Comparison of ENCODE assay signal across 19 mouse cellular contexts in the genomic region with DNA sequence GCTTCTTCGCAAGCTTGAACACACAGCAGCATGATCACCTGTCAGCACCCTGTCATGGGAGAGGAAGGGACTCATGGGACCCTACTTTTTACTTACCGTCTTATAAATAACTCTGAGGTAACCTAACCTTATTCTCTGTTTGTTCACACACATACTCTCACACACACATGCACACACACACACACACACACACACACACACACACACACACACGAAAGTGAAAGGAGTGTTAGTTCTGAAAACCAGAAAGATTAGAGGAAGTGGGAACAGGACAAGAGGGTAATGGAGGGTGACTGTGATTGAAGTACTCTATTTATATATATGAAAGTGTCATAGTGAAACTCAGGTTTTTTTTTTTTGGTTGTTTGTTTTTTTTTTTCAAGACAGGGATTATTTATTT. TPM values are rescaled to one million over a fixed set of nuclear protein-coding genes. Genes with fewer than 3 reads are reported as not detected.
DNase-seq lines count a peak whose midpoint lies in the region; ATAC-seq and TF ChIP-seq lines count a peak whose summit lies in the region.
"Had no signal": no experiment of that assay in that cellular context is flagged by ENCODE, and none has a peak within 500 bp of the region (broad histone marks: within the 10 kb centered on the region; RNA-seq: fewer than 3 reads in every experiment).

No protein-coding gene starts in this region.

- ATAC-seq in lung, postnatal 0 days = no peak
- ATAC-seq in CD4-positive, CD25-positive, alpha-beta regulatory T cell, adult 4 months = peak; percentile 79
- no peak for ATAC-seq in kidney, embryonic 15.5 days (replicated peaks; ENCODE audit: low FRiP score)
- ATAC-seq: forebrain, embryonic 14.5 days; intestine, embryonic 16.5 days; midbrain, embryonic 13.5 days had no signal

- no peaks in the 10 kb centered on the region for H3K36me3 ChIP-seq in lung, postnatal 0 days (ENCODE audit: insufficient read depth, low read length)
- no peaks in the 10 kb centered on the region for H3K36me3 ChIP-seq in kidney, embryonic 15.5 days
- H3K36me3 ChIP-seq: heart, embryonic 15.5 days; midbrain, embryonic 13.5 days; stomach, embryonic 15.5 days had no signal

- WGBS in lung, postnatal 0 days = 81% methylated on average over 3 of the region's 3 CpGs
- 22% methylated on average over 3 of the region's 3 CpGs for WGBS in bone marrow, adult 2 months
- WGBS in kidney, embryonic 15.5 days = 83% methylated on average over 3 of the region's 3 CpGs

- no peak overlapping the region for H3K9ac ChIP-seq in lung, postnatal 0 days (replicated peaks; ENCODE audit: low read depth)
- H3K9ac ChIP-seq in kidney, embryonic 15.5 days = no peak overlapping the region
- H3K9ac ChIP-seq: heart, embryonic 15.5 days; midbrain, embryonic 13.5 days; stomach, embryonic 15.5 days had no signal

- TF ChIP-seq EP300 in lung, postnatal 0 days (IDR thresholded peaks at IDR 0.05) = no peak

- no peaks in the 10 kb centered on the region for H3K27me3 ChIP-seq in lung, postnatal 0 days (replicated peaks; ENCODE audit: insufficient read depth, low read length)
- no peaks in the 10 kb centered on the region for H3K27me3 ChIP-seq in kidney, embryonic 15.5 days
- H3K27me3 ChIP-seq: heart, embryonic 15.5 days; midbrain, embryonic 13.5 days; stomach, embryonic 15.5 days had no signal

- H3K9me3 ChIP-seq in lung, postnatal 0 days (ENCODE audit: low read length) = no peaks in the 10 kb centered on the region
- H3K9me3 ChIP-seq in kidney, embryonic 15.5 days (replicated peaks) = no peaks in the 10 kb centered on the region
- H3K9me3 ChIP-seq: heart, embryonic 15.5 days; midbrain, embryonic 13.5 days; stomach, embryonic 15.5 days had no signal

- no peak overlapping the region for H3K27ac ChIP-seq in lung, postnatal 0 days (ENCODE audit: low read length)
- H3K27ac ChIP-seq in bone marrow, adult 2 months (ENCODE audit: control insufficient read depth, insufficient read depth, low read depth, low read length, poor library complexity) = peak overlapping the region; percentile 75; the same call in 1 of the 2 replicates
- no peak overlapping the region for H3K27ac ChIP-seq in kidney, embryonic 15.5 days
- H3K27ac ChIP-seq: heart, embryonic 15.5 days; midbrain, embryonic 13.5 days; stomach, embryonic 15.5 days had no signal

- no peak for TF ChIP-seq CTCF in lung, postnatal 0 days (IDR thresholded peaks at IDR 0.05)
- no peak for TF ChIP-seq CTCF in bone marrow, adult 2 months (IDR thresholded peaks at IDR 0.05; ENCODE audit: control insufficient read depth, insufficient read depth, low read length)

- no peak overlapping the region for H3K4me3 ChIP-seq in lung, postnatal 0 days (ENCODE audit: low read depth, low read length)
- no peak overlapping the region for H3K4me3 ChIP-seq in bone marrow, adult 2 months (replicated peaks; ENCODE audit: control insufficient read depth, low read depth, low read length)
- no peak overlapping the region for H3K4me3 ChIP-seq in kidney, embryonic 15.5 days (replicated peaks)
- H3K4me3 ChIP-seq: heart, embryonic 15.5 days; midbrain, embryonic 13.5 days; stomach, embryonic 15.5 days had no signal

- H3K4me2 ChIP-seq in lung, postnatal 0 days (replicated peaks; ENCODE audit: low read depth, low read length) = no peak overlapping the region
- H3K4me2 ChIP-seq in kidney, embryonic 15.5 days = no peak overlapping the region
- H3K4me2 ChIP-seq: heart, embryonic 15.5 days; midbrain, embryonic 13.5 days; stomach, embryonic 15.5 days had no signal

- no peak for TF ChIP-seq POLR2A in bone marrow, adult 2 months (IDR thresholded peaks at IDR 0.05; ENCODE audit: borderline replicate concordance, control insufficient read depth, low read depth, low read length)

- H3K4me1 ChIP-seq in lung, postnatal 0 days (ENCODE audit: insufficient read depth, low read depth, low read length) = peaks cover 15% of the 10 kb centered on the region
- peaks cover 12% of the 10 kb centered on the region for H3K4me1 ChIP-seq in bone marrow, adult 2 months (ENCODE audit: control insufficient read depth, insufficient read depth, low read length)
- H3K4me1 ChIP-seq in kidney, embryonic 15.5 days = peaks cover 52% of the 10 kb centered on the region

- peak; percentile 49 for DNase-seq in lung, postnatal 25 days (ENCODE audit: low spot score)
- DNase-seq in lung, postnatal 0 days (ENCODE audit: low spot score) = no peak
- peak; percentile 70 to 83 for DNase-seq in natural killer cell, adult 2 months (ENCODE audit: low spot score in 2 of 2)
- no peak for DNase-seq in urinary bladder, postnatal 25 days (ENCODE audit: low spot score)
- no peak for DNase-seq in right cerebral cortex, postnatal 14 days
- DNase-seq: adrenal gland, postnatal 10 days; cerebellum, postnatal 10 days; heart, adult 11 months; kidney, postnatal 10 days; right cerebral cortex, postnatal 25 days; thymus, postnatal 25 days had no signal

RNA-seq across cellular contexts. Expression of gene Stoml1, which starts 18.1 kb away (rescaled TPM):
- 30.8 and 34.3 TPM in 2 replicates for polyA plus RNA-seq in lung, postnatal 0 days (2015; fragmentation: Nextera tagmentation; extraction: Ambion mirVana)
- polyA plus RNA-seq in CD4-positive, CD25-positive, alpha-beta regulatory T cell, adult 4 months (2017; shearing (Covaris generic)) = 10 to 100 TPM; 26.0 to 83.0 TPM
- polyA plus RNA-seq in bone marrow, adult 2 months (2011; ENCODE audit: insufficient read depth, insufficient read length, low replicate concordance, missing spikeins) = 14.4 and 24.5 TPM in 2 replicates
- 29.9 and 33.6 TPM in 2 replicates for polyA plus RNA-seq in kidney, embryonic 15.5 days (2015; fragmentation: Nextera tagmentation; extraction: Ambion mirVana)

RNA-seq across cellular contexts. Expression of gene Pml, which starts 21.5 kb away (rescaled TPM):
- 6.4 and 6.8 TPM in 2 replicates for polyA plus RNA-seq in lung, postnatal 0 days (2015; fragmentation: Nextera tagmentation; extraction: Ambion mirVana)
- polyA plus RNA-seq in CD4-positive, CD25-positive, alpha-beta regulatory T cell, adult 4 months (2017; shearing (Covaris generic)) = 10 to 100 TPM; 45.9 to 77.9 TPM
- 48.3 and 92.4 TPM in 2 replicates for polyA plus RNA-seq in bone marrow, adult 2 months (2011; ENCODE audit: insufficient read depth, insufficient read length, low replicate concordance, missing spikeins)
- polyA plus RNA-seq in kidney, embryonic 15.5 days (2015; fragmentation: Nextera tagmentation; extraction: Ambion mirVana) = 21.0 and 24.7 TPM in 2 replicates

RNA-seq across cellular contexts. Expression of gene Loxl1, which starts 41.9 kb away (rescaled TPM):
- polyA plus RNA-seq in lung, postnatal 0 days (2015; fragmentation: Nextera tagmentation; extraction: Ambion mirVana) = 121 and 122 TPM in 2 replicates
- polyA plus RNA-seq in CD4-positive, CD25-positive, alpha-beta regulatory T cell, adult 4 months (2017; shearing (Covaris generic)) = not detected
- polyA plus RNA-seq in bone marrow, adult 2 months (2011; ENCODE audit: insufficient read depth, insufficient read length, low replicate concordance, missing spikeins) = 4.0 and 5.2 TPM in 2 replicates
- polyA plus RNA-seq in kidney, embryonic 15.5 days (2015; fragmentation: Nextera tagmentation; extraction: Ambion mirVana) = 33.2 and 39.7 TPM in 2 replicates

Comparison
In these comparisons a context has a peak if more than half of its experiments do, and no peak if none do; other contexts are left out.
1. DNase-seq: peak in lung, postnatal 25 days (single experiment) and natural killer cell, adult 2 months (2 of 2); none in lung, postnatal 0 days (single experiment), urinary bladder, postnatal 25 days (single experiment) and right cerebral cortex, postnatal 14 days (single experiment).